Mouse (Mus musculus) spleen, postnatal 14 days (tissue): ENCODE measurements around the gene Ubxn7.
"Not testable (repeated sequence)": the region's sequence is repeated elsewhere in the genome, so short reads cannot be mapped to it uniquely, and the experiment has no call there.

Source experiments
- DNase-seq, 2 experiments: peaks; one replicate each; pipeline ENCODE4 v3.0.0; 2021 to 2022; ENCODE audit warnings: low spot score in 2 of 2

Ubxn7 gene

GRCm38 (mm10) chr16:32332040-32332555 lies at the start of gene Ubxn7:
Ubxn7 (plus strand) TSS chr16:32332257.
- DNase-seq, result peak; percentile 98 to 99

- DNase-seq, result no peak
Observed at GRCm38 (mm10) chr16:32282608-32283007, 49.4 kb upstream of the Ubxn7 start.

GRCm38 (mm10) chr16:32291821-32292220 lies 40.2 kb upstream of the Ubxn7 start:
- DNase-seq, result no peak

GRCm38 (mm10) chr16:32299617-32300016 lies 32.4 kb upstream of the Ubxn7 start:
- not testable (repeated sequence) for DNase-seq

- no peak for DNase-seq
Observed at GRCm38 (mm10) chr16:32303046-32303445, 29.0 kb upstream of the Ubxn7 start.

- no peak for DNase-seq
Observed at GRCm38 (mm10) chr16:32303886-32304285, 28.2 kb upstream of the Ubxn7 start.

- DNase-seq, result no peak
Observed at GRCm38 (mm10) chr16:32311970-32312369, 20.1 kb upstream of the Ubxn7 start.

- DNase-seq, result no peak
Observed at GRCm38 (mm10) chr16:32312386-32312785, 19.7 kb upstream of the Ubxn7 start.

- no peak for DNase-seq
Observed at GRCm38 (mm10) chr16:32312859-32313258, 19.2 kb upstream of the Ubxn7 start.

GRCm38 (mm10) chr16:32316601-32317000 lies 15.5 kb upstream of the Ubxn7 start:
- no peak for DNase-seq

GRCm38 (mm10) chr16:32323953-32324352 lies 8.1 kb upstream of the Ubxn7 start:
- DNase-seq, result no peak

GRCm38 (mm10) chr16:32330876-32331670 lies 984 bp upstream of the Ubxn7 start:
- DNase-seq, result no peak

GRCm38 (mm10) chr16:32332556-32333511 lies 777 bp downstream of the Ubxn7 start:
- DNase-seq, result peak; percentile 27 to 33

GRCm38 (mm10) chr16:32335146-32335545 lies 3.1 kb downstream of the Ubxn7 start:
- no peak for DNase-seq

- DNase-seq, result no peak
Observed at GRCm38 (mm10) chr16:32336026-32336780, 4.1 kb downstream of the Ubxn7 start.

- DNase-seq, result no peak
Observed at GRCm38 (mm10) chr16:32337001-32337400, 4.9 kb downstream of the Ubxn7 start.

GRCm38 (mm10) chr16:32340451-32340850 lies 8.4 kb downstream of the Ubxn7 start:
- DNase-seq, result no peak

- no peak for DNase-seq
Observed at GRCm38 (mm10) chr16:32345521-32345920, 13.5 kb downstream of the Ubxn7 start.

GRCm38 (mm10) chr16:32350776-32351175 lies 18.7 kb downstream of the Ubxn7 start:
- DNase-seq, result no peak

- no peak for DNase-seq
Observed at GRCm38 (mm10) chr16:32363530-32363929, 31.5 kb downstream of the Ubxn7 start.

GRCm38 (mm10) chr16:32371351-32371750 lies 39.3 kb downstream of the Ubxn7 start:
- DNase-seq, result peak in 1 of 2 experiments; percentile 25

- DNase-seq, result no peak
Observed at GRCm38 (mm10) chr16:32379575-32379974, 47.5 kb downstream of the Ubxn7 start.
